Mouse (Mus musculus) layer of hippocampus, postnatal 14 days (tissue): ENCODE measurements around the gene Nuak2. TPM values are rescaled to one million over a fixed set of nuclear protein-coding genes. Genes with fewer than 3 reads are reported as not detected.
"Not testable (repeated sequence)": the region's sequence is repeated elsewhere in the genome, so short reads cannot be mapped to it uniquely, and the experiment has no call there.

Source experiments
- DNase-seq, 2 experiments: peaks; one replicate each; pipeline ENCODE4 v3.0.0; 2021 to 2022; ENCODE audit warnings: low spot score in 2 of 2, mixed read lengths in 1 of 2
- long read RNA-seq, 2 experiments: library from polyadenylated mRNA; stranded (forward); transcript quantifications; one replicate each; pipeline ENCODE4 v2.0.0; 2021
- total RNA-seq, 2 experiments: library from RNA; stranded (reverse); gene quantifications; 2 replicates each; pipeline ENCODE4 v1.2.3; 2021

Nuak2 gene
- 1 to 10 TPM; 1.7 to 2.8 TPM for total RNA-seq
- long read RNA-seq, experiment 1, partial matches to known transcripts: 0 of 2 reads
- long read RNA-seq, experiment 1, other reads (novel, unspliced or antisense): 0 of 2 reads
- long read RNA-seq, experiment 2, partial matches to known transcripts: 0 of 2 reads
- long read RNA-seq, experiment 2, other reads (novel, unspliced or antisense): 0 of 2 reads

DNA sequence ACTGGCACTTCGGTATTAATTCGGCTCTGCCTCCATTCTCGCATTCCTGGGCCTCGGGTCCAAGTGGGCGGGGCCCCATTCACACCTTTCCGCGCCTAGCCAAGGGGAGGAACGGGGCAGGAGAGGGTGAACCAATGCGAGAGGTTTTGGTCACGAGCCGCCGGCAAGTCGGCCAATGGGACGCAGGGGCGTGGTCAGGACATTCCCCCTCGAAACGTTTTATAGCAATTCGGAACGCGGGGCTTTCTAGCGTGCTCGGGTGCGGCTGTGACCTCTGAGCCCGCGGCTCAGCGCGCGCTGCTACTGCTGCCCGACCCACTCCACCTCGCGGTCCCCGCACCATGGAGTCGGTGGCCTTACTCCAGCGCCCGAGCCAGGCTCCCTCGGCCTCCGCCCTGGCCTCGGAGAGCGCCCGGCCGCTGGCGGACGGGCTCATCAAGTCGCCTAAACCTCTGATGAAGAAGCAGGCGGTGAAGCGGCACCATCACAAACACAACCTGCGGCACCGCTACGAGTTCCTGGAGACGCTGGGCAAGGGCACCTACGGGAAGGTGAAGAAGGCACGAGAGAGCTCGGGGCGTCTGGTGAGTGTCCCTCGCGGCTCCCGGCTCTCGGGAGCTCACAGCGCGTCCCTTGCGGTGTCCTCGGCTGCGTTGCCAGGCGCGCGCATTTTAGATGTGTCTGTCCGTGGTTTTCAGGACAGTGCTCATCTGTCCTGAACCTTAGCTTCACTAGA lies at the start of gene Nuak2:
Gene Nuak2 (plus strand): TSS at position 238 of the 736 bp plus-strand sequence.
- DNase-seq: peak; percentile 67 to 77

DNA sequence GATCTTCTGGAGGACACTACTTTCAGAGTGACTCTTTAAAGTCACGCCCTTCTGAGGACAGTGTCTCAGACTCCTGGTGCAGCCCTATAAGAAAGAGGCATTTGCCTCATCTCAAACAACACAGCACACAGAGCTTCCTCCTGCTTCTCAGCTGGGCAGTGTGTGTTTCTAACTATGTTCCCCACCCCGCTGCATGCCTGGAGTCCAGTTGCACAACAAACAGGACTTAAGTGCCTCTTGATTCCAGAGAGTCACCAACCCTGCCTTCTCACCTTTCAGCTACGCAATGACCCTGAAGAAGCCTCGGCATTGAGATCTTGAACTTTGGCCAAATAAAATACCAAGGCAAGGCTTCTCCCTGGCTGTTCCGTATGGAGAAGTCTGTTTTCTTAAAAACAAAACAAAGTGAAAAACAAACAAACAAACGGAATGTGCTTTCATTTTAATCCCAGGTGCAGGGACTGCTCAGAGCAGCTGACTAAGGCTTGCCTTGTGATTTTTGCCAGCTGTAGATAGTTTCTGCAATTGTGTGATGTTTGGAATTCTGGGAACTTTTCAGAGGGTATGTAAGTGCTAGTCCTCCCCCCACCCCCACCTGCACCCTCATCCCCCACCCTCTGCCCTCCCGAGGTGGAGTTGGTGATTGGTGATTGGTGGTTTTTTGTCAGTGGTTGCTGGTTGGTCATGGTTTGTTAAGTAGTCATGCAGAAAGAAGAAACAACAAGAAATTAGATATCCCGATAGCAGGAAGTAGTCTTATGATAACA lies 49.0 kb upstream of the Nuak2 start:
- no peak for DNase-seq

DNA sequence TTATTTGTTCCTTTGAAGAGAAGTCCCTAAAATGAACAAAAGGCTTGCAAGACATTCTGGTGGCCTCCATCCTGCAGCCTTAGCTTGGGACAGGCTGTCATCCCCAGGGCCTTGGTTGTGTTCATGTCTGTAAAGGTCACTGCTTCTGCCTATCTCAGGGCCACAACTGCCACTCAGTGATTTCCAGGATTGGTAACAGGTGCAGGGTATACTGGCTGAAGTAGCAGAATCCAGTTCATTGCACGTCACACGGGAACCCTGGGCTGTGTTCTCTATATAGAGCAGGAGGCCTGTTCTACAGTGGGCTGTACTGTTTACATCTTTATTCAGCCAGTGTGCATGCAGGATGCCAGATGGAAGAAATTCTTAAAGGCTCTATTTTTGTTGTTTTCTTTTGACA lies 48.0 kb upstream of the Nuak2 start:
- no peak for DNase-seq

DNA sequence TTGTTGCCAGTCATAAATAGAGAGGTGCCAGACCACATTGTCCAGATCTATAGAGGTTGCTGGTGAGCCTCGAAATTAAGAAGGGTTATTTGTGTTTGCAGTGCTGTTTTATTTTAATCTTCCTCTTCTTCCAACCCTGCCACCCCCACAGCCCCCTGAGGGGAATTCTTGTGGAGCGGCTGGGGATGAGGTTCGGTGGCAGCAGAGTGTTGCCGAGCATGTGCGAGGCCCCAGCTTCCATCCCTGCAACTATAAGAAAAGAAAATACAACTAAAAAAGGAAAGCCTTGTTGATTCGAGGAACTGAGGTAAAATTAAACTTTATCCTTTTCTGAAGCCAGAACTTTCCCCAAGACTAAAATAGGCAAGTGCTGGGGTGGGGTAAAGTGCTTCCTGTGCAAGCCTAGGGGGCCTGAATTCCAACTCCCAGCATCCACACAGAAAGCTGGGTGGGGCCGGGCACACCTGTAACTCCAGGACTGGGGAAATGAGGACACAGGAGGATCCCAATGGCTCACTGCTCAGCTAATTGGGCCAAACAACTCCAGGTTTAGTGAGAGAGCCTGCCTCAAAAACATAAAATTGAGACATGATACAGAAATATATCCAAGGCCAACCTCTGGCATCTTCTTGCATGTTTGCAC lies 47.4 kb upstream of the Nuak2 start:
- no peak for DNase-seq

DNA sequence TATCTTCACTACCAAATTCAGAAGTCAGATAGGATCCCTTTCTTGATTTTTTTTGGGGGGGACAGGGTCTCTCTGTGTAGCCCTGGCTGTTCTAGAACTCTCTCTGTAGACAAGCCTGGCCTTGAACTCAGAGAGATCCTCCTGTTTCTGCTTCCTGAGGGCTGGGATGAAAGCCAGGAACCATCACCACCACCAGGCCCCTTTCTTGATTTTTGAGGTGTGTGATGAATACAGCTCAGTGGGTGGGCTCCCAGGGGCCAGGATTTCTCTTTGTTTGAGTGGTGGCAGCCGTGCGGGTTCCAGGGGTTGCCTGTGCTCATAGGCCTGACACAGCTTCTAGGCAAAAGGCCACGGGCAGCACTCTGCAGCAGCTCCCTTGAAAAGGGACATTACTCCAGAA lies 44.7 kb upstream of the Nuak2 start:
- no peak for DNase-seq

DNA sequence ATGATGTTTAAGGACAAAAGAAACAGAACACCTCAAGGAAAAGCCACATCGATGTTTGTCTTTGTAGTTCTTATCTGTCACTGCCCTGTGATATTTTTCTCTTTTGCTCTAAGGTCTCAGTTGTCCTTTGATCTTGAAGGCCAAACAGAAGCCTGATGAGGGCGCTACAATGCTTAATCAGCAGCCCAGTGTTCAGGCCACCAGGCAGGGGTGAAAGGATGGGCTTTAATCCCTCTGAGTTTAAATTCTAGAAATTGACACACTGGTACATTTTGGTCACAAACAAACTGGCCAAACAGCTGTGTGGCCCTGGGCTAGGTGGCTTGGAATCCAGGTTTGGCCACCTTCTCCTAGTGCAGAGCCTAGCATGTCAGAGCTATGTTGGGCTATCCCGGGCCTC lies 39.2 kb upstream of the Nuak2 start:
- DNase-seq: no peak

DNA sequence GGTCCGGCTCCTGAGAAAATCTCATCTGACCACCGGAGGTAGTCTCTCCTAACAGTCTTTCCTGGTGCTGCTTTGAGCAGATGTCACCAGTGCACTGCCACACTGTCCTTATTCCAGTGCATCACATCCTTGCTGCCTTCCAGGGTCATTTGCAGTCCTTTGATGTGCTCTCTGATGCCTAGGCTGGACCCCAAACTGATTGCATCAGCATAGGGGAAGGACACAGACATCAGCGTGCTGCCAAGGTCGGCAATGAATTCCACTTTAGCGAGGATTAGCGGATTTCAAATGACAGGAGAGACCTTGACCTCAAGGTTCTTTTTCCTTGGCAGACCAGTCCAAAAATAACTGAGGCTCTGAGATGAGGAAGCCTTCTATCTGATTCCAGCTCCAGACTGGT lies 38.8 kb upstream of the Nuak2 start:
- DNase-seq: no peak

DNA sequence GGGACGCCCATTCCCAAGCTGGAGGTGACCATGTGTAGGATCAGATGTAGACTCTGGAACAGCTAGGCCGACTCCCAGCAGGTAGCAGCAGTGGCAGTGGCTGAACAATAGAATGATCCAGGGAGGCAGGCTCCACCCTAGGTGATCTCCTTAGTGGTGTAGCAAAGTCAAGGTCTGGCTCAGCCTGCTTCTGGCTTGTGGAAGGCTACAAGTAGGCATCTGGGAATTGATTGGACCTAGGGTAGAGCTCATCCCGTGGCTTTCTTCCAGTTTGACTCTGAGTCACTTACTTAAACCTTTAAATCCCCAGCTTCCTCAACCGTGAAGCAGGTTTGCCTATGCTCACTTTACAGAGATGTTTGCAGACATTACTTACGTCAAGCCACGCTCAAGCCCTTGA lies 35.3 kb upstream of the Nuak2 start:
- DNase-seq: not testable (repeated sequence)

DNA sequence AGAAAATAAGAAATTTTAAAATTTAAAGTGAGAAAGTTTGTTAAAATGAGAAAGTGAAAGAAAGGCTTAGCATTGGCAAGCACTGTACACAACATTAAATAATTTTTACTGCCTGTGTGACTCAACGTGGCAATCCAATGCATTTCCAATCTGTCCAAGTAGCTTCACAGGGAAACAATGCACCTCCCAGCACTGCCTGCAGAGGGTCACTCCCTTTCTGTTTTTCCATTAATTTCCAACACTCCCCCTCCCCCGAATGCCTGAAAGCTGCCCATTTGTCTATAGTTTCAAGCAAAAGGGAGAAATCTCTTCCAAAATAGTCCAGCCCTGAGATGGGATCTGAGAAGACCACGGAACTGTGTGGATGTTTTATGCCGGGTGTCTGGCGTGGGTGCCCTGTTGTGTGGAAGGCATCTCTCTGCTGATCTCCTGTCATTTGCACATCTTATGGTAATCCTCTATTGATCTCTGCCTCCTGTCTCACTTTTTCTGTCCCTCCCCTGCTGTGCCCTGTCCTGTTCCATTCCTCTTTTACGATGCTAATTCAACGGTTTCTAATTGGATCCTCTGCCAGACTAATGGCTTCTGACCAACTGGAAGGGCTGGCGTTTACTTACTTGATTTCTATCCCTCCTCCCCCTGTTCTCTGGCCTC lies 34.3 kb upstream of the Nuak2 start:
- no peak for DNase-seq

DNA sequence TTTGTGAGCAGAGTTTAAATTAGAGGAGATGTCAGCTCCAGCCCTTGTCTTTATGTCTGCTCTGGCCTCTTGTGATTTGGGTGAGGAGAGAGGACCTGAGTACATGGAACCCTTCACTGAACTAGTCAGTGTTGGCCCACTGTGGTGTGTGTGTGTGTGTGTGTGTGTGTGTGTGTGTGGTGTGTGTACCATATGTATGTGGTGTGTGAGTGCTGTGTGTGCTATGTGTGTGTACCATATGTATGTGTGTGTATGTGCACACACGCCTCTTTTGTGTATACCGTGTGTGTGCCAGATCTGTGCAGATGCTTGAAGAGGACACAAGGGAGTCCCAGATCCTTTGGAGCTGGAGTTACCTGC lies 33.8 kb upstream of the Nuak2 start:
- DNase-seq: no peak

DNA sequence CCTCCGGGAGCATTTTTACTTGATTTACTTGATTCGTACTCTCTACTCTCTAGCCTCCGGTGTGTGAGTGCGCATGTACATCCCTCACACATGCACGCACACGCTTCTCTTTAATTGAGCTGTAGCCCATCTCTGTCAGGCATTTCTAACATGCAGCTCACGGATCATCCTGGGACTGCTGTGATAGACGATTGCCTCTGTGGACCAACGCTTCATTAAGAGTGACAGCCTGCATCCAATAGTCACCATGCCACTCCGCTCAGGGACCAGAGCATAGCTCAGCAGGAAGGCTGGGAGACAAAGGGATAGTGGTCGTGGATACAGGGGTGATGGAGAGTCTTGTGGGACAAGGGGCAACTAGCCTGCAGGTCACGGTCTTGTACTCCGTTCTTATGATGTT lies 32.9 kb upstream of the Nuak2 start:
- no peak for DNase-seq

DNA sequence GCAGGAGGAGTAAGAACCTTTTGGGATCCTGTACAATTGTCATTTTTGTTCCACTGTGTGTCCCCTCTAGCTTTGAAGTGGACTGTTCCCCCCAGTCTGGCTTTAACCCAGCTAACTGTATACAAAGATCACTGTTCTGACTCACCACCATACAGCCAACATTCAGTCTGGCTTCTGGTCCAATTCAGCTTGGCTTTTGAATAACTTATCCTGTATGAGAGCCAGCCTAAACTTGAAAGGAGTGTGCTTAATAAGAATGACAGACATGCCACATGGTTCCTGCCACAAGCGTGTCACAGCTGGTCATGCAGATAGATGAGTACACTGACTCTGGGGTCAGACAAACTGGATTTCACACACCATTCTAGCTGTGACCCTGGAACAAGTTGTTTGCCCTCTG lies 29.2 kb upstream of the Nuak2 start:
- no peak for DNase-seq

DNA sequence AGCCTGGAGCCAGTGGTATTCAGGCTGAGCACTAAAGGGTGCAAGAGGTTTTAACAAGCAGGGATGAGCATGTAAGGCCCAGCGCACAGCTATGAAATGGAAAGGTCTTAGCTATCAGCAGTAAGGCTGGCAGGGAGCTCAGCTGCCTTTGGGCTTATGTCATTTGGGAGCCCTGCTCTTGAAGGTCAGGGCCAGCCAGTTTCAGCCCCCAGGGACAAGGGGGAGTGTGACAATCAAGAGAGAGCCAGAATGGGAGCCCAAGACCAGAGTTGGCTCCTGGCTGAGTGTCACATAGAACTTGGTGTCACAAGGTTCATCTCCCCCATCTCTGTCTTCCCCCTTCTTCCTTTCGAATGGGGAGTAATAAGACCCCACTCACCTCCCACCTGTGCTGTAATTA lies 28.5 kb upstream of the Nuak2 start:
- no peak for DNase-seq

DNA sequence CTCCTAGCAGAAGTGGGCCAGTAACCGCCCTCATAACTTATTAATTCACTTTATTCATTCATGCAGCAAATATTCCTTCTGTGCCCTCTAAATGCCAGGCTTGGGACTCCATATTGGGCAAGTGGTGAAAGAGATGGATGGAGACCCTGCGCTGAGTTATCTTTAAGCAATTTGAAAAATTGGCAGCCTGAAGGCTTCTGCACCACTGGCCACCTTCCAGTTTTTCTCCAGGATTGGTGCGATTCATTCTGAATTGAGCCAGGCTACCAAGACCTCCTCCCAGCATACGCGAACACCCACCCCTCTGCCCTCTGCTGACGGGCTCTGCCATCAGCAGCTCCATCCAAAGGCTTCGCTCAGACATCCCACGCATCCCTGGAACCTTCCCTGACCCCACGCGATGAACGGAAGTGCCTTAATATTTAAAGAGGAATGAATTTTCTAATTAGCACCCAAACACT lies 27.9 kb upstream of the Nuak2 start:
- no peak for DNase-seq

DNA sequence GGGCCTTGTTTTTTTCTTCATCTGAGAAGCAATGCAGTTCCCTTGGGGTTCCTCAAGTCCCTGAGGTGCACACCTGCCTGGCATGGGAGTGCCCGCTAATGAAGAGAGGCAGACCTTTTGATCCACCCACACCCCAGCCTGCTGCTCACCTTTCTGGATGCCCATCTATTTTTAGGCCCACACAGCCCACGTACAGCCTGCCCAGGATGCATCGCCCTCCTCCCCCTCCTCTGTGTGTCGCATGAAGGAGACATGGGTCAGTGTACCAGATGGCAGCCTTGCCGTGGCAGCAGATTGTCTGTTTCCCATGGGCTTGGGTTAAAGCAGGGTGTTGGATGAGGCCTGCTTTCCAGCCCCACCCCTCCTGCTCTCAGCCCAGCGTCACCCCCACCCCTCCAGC lies 26.0 kb upstream of the Nuak2 start:
- DNase-seq: no peak

DNA sequence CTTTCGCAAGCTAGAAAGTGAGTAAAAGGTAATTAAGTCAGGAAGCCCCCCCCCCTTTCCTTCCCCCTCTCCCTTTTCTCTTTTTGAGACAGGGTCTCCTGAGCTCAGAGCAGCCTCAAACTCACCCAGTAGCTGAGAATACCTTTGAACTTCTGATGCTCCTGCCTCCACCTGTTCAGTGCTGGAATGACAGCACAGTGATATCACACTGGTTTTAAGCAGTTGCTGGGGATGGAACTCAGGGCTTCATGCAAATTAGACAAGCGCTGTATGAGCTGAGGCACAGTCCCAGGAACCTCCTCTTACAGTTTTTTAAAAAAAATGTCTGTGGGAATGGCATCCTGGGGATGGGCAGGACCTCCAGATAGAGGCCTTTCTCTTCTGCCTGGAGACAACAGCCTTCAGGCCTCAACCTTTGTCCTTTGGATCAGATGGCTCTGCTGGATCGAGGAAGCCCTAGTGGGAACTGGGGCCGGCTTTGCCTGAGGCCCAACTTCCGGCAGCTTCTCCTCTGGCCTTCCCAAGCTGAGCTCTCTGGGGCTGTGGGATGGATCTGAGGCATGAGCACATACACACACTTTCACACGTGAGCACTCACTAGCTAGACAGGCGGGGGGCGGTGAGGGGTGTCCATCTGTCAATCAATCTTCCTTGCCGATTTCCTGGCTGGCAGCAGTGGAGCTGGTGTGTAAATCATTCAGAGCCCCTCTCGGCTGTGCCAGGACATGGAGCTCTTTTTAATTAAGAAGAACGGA lies 24.8 kb upstream of the Nuak2 start:
- DNase-seq: no peak

DNA sequence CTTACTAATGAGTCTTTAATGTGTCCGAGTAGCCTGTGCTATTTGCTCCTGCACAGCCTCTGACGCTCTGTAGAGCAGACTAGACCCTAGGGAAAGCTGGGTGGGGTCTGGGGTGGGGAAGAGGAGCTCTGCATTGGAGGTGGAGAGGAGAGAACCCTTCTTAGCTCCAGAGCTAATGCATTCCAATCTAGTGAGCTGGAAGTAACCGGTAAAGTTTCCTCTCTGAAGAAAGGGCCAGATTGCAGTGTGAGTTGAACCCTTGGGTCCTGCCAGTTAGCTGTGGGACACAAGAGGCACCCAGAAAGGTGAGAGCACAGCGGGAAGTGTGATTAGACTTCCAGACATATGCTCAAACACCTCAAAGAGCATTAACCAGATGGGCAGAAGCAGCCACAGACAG lies 24.2 kb upstream of the Nuak2 start:
- no peak for DNase-seq

DNA sequence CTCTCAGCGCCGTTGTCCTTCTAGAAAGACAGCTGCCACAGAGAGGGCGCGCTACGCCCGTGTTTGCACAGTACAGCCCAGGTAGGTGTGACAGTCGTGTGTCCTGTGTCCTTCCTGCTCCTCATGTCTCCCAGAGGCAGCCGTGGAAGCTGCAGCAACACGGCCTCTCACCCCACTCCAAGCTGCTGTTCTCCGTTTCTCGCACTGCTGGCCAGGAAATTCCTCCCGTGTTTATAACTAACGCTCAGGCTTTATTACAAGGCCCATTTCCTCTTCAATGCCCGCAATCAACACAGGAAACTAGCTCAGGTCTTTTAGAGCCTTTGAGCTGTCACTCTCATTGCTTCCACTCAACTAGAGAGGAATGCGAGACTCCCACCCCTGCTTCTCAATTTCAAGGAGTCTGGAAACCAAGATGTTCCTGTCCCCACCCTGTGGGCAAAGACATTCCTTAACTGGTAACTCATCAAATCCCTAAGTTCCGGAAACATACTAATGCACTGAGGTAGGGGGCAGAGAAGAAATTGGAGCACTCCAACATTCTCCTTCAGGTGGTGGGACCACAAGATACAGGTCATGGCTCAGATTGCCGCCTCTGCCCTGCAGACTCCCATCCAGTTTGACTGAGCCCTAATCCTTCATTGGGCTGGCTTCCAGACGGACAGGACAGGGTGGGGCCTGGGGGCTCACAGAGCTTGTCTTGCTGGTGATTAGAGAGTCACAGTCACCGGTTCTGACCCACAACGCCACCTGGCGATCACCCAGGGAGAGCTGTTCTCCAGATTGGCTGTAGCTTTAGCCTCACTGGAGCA lies 23.4 kb upstream of the Nuak2 start:
- DNase-seq: no peak

DNA sequence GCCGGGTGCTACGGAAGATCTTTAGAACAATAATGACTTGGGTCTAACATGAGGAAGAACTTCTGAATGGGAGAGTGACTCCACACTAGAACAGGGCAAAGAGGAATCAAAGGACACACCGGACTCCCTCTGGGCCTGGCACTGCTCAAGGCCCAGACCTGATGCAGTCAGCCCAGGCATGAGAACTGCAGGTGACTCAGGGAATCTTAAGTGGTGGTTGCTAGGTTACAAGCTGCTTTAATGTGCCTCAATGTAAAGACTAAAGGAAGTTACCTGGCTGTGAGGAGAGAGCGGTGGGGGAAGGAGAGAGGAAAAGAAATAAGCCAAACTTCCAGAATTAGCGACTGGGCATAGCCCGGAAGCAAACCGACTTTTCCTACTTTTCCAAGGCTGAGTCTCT lies 20.4 kb upstream of the Nuak2 start:
- DNase-seq: no peak

DNA sequence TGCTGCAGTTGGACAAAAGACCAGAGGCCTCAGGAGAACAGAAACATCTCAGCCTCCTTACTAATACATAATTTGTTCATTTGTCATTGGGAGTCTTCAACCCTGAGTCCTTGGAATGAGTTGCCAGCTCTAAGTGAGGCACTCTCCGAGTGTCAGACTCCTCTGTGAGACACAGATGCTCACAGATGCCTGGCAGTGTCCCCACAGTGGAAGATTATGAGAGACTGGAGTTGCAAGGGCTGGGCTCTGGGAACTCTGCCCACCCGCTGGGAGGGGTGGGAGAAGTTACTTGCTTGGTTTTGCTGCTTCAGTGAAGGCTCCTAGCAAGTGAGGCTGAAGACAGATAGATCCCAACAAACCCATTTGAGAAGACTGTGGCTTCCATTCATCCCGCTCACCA lies 19.9 kb upstream of the Nuak2 start:
- no peak for DNase-seq
